Mouse (Mus musculus) heart, embryonic 12.5 days (tissue): Measurements from ENCODE around the gene Trdn. TPM values are rescaled to one million over a fixed set of nuclear protein-coding genes. Genes with fewer than 3 reads are reported as not detected.

Source experiments
- ATAC-seq: fragments of 200-750 bp; cut with Nextera tagmentation; 2 replicates; pipeline ENCODE4 v1.8.0; 2017; ENCODE audit warnings: moderate TSS enrichment, moderate library complexity; ENCODE audit not compliant: insufficient number of reproducible peaks, low FRiP score
- H3K27ac ChIP-seq: fragments of 300-500 bp; sonication (generic); 2 replicates; pipeline ENCODE4 v1.5.1; 2016; ENCODE audit warnings: mild to moderate bottlenecking, moderate library complexity; ENCODE audit not compliant: poor library complexity, severe bottlenecking
- H3K27me3 ChIP-seq: fragments of 300-500 bp; sonication (generic); replicated peaks from 2 replicates; pipeline ENCODE4 v1.6.1; 2016; ENCODE audit warnings: mild to moderate bottlenecking, moderate library complexity
- H3K36me3 ChIP-seq: fragments of 300-500 bp; sonication (generic); 2 replicates; pipeline ENCODE4 v1.6.1; 2016; ENCODE audit warnings: mild to moderate bottlenecking, moderate library complexity
- H3K4me1 ChIP-seq: fragments of 300-500 bp; sonication (generic); replicated peaks from 2 replicates; pipeline ENCODE4 v1.6.1; 2016; ENCODE audit warnings: mild to moderate bottlenecking
- H3K4me2 ChIP-seq: fragments of 300-500 bp; sonication (generic); 2 replicates; pipeline ENCODE4 v1.6.1; 2016; ENCODE audit warnings: mild to moderate bottlenecking, moderate library complexity
- H3K4me3 ChIP-seq: fragments of 300-500 bp; sonication (generic); 2 replicates; pipeline ENCODE4 v1.5.1; 2016; ENCODE audit warnings: mild to moderate bottlenecking
- H3K9ac ChIP-seq: fragments of 300-500 bp; sonication (generic); 2 replicates; pipeline ENCODE4 v1.6.1; 2016; ENCODE audit warnings: mild to moderate bottlenecking, moderate library complexity
- H3K9me3 ChIP-seq: fragments of 300-500 bp; sonication (generic); replicated peaks from 2 replicates; pipeline ENCODE4 v1.6.1; 2016; ENCODE audit warnings: mild to moderate bottlenecking, moderate library complexity
- whole genome bisulfite sequencing: fragments of 180-500 bp; shearing (Covaris S2); methylation state at CpG from one replicate; pipeline ENCODE4 v1.1.7; 2016; 5-methylcytosine and 5-hydroxymethylcytosine counted together
- polyA plus RNA-seq: library from polyadenylated mRNA; unstranded; fragments of >200 nt; fragmentation: Nextera tagmentation; extraction: Ambion mirVana; gene quantifications from 2 replicates; pipeline ENCODE4 v1.2.1, GENCODE M21; 2016

Gene Trdn
- 196 and 209 TPM in 2 replicates for polyA plus RNA-seq

DNA sequence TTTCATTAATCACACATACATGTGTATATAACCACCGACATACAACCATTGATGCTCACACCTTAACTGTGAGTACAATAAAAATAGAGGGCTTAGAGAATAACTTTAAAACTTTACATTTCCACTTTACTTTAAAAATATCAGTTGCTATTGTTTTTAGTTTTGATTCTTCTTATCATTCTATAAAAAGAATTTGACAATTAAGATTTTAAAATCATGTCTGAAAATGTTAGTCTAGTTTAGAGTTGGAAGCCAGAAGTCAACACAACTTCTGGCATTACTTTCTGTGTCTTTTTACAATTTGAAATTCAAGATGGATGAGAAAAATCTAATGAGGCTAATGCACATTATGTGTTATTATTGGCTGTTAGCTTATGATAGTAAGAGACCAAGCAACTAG lies at the start of gene Trdn:
Gene Trdn, plus strand, starts transcription at position 301 of the 400 bp plus-strand sequence.
- Histone ChIP-seq H3K36me3 (no peaks in the 10 kb centered on the region), H3K27me3 (no peaks in the 10 kb centered on the region), H3K4me2 (no peak within 1 kb of the TSS), H3K4me3 (no peak within 1 kb of the TSS), H3K9me3 (no peaks in the 10 kb centered on the region), H3K27ac (no peak within 1 kb of the TSS), H3K4me1 (no peaks in the 10 kb centered on the region), H3K9ac (no peak within 1 kb of the TSS)
- WGBS, result 79% methylated on average over 1 of the region's 1 CpGs
- no peak for ATAC-seq

DNA sequence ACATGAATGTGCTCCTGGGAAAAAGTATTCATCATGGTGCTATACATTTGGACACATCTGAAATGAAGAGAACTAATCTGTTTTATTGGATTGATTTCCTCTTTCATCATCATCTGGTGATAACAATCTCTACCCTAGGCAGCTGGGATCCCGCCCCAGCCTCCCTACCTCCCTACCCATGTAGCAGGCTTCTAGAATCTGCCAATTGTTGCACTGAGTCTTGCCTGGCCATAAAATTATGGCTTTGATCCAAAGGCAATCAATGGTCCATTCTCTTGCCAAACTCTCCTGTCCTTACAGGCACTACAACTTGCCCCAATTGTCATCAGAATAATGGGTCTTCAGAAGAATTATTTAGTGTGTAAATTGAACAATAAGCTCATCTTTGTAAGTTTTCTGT lies 19.6 kb upstream of the Trdn start:
- no peaks in the 10 kb centered on the region for H3K27me3 ChIP-seq
- no peak for ATAC-seq
- H3K27ac ChIP-seq, result no peak overlapping the region
- WGBS, result 89% methylated on average over 1 of the region's 1 CpGs
- no peak overlapping the region for H3K4me3 ChIP-seq
- H3K4me2 ChIP-seq, result no peak overlapping the region
- no peaks in the 10 kb centered on the region for H3K36me3 ChIP-seq
- no peaks in the 10 kb centered on the region for H3K4me1 ChIP-seq
- H3K9me3 ChIP-seq, result no peaks in the 10 kb centered on the region
- H3K9ac ChIP-seq, result no peak overlapping the region

DNA sequence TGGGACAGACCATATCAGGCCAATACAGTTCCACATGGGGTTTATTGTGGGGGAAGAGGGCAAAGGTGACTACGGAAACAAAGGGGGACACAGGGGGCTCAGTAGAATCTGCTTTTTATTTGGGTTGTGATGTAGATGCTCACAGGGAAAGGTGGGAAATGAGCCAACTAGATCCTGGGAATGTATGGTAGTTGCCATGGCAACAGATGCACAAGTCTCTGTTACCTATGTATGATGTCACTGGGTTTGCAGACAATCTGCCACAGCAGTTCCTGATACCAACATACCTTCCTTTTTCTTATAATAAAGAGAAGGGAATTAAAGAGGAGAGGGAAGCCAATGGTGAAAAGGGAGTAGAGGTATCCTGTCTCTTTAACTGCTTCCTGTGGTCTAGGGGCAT lies 14.8 kb upstream of the Trdn start:
- Histone ChIP-seq H3K9ac (no peak overlapping the region), H3K27ac (no peak overlapping the region), H3K4me2 (no peak overlapping the region), H3K4me1 (no peaks in the 10 kb centered on the region), H3K4me3 (no peak overlapping the region), H3K9me3 (no peaks in the 10 kb centered on the region), H3K27me3 (no peaks in the 10 kb centered on the region), H3K36me3 (no peaks in the 10 kb centered on the region)
- 87% methylated on average over 1 of the region's 1 CpGs for WGBS
- ATAC-seq, result no peak

DNA sequence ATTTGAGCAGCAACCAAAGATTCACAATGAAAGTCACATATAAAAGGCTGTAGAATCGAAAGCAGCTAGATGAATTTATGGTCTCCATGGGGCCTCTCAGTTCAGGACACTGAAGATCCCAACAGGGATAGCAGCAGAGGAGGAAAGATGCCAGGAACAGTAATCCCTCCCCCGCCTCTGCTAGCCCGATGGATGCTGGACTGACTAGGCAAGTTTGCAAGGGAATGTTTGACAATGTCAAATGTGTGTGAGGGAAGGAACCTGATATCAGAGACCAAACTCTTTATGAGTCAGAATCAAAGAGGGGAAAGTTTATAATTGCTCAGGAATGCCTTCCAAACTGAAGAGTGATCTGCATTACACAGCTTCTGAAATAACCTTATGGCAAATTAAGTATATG lies 7.2 kb upstream of the Trdn start:
- no peak overlapping the region for H3K4me2 ChIP-seq
- no peak overlapping the region for H3K4me3 ChIP-seq
- no peaks in the 10 kb centered on the region for H3K36me3 ChIP-seq
- 70% methylated on average over 3 of the region's 3 CpGs for WGBS
- H3K9me3 ChIP-seq, result no peaks in the 10 kb centered on the region
- H3K4me1 ChIP-seq, result no peaks in the 10 kb centered on the region
- no peak overlapping the region for H3K9ac ChIP-seq
- ATAC-seq, result no peak
- H3K27me3 ChIP-seq, result no peaks in the 10 kb centered on the region
- no peak overlapping the region for H3K27ac ChIP-seq

DNA sequence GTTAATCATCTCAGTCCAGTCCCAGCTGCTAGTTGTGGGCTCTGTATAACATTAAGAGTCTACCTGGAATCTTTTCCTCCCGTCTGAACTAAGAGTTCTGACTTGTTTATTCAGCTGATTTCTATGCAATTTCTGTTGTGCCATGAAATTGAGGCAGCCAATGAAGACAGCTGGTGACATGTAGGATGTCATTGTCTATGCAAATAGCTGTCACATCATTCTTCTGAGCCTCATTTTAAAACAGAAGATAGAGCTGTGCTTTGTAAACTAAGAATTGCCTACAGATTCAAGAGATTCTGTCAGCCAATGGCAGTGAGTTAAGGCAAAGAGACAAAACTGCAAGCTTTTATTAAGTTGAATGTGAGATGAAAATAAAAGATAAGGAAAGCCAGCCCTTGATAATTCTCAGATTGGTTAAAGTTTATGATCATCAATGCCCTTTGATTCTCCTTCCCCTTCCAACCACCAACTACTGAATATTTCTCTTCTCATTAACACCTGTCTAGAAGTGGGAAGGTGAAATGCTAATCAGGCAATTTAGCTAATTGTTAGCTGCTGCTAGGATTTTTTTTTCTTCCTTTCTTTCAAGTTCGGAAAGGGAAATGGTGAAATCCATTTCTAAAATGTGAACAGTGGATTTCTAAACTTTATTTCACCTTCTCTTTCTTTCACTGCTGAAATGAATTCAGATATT lies 1.9 kb downstream of the Trdn start:
- no peak overlapping the region for H3K9ac ChIP-seq
- 72% methylated on average over 2 of the region's 2 CpGs for WGBS
- no peaks in the 10 kb centered on the region for H3K4me1 ChIP-seq
- no peaks in the 10 kb centered on the region for H3K27me3 ChIP-seq
- H3K36me3 ChIP-seq, result no peaks in the 10 kb centered on the region
- peak overlapping the region; percentile 10; the same call in 1 of the 2 replicates for H3K4me2 ChIP-seq
- ATAC-seq, result no peak
- H3K9me3 ChIP-seq, result no peaks in the 10 kb centered on the region
- no peak overlapping the region for H3K4me3 ChIP-seq
- H3K27ac ChIP-seq, result peak overlapping the region; percentile 27; the same call in 1 of the 2 replicates

DNA sequence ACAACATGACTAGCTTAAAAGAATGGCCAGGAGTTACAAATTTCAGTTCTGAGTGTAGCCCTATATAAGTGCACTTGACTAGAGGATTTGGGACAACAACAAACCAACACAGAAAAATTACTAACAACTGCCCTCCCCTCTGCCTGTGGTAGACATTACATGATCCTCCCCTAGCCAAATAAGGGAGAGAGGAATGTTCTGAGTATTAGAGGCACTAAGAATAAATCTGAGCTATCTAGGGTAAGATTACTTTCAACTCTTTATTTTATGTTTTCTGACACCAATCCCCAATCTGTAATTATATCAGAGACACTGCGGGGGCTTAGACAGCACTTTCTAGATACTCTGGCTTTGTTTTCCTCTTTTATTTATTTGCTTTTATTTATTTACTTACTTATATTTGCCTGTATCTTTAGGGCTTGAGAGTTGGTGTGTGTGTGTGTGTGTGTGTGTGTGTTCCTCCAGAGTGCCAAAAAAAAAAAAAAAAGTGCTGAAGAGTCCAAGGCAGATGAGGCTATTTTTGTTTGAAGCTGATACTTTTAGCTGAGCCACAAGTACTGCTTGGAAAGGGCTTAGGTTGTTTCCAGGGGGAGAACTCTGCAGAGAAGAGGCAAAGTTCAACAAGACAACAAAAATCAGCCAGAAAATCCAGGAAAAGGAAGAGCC lies 2.7 kb downstream of the Trdn start:
- Histone ChIP-seq H3K4me1 (no peaks in the 10 kb centered on the region), H3K4me2 (peak overlapping the region; percentile 46), H3K9me3 (no peaks in the 10 kb centered on the region), H3K9ac (peak overlapping the region; percentile 60), H3K27me3 (no peaks in the 10 kb centered on the region), H3K27ac (peak overlapping the region; percentile 93), H3K4me3 (peak overlapping the region; percentile 45), H3K36me3 (no peaks in the 10 kb centered on the region)
- peak; percentile 55; the same call in 1 of the 2 replicates for ATAC-seq
- 51% methylated on average over 1 of the region's 1 CpGs for WGBS

DNA sequence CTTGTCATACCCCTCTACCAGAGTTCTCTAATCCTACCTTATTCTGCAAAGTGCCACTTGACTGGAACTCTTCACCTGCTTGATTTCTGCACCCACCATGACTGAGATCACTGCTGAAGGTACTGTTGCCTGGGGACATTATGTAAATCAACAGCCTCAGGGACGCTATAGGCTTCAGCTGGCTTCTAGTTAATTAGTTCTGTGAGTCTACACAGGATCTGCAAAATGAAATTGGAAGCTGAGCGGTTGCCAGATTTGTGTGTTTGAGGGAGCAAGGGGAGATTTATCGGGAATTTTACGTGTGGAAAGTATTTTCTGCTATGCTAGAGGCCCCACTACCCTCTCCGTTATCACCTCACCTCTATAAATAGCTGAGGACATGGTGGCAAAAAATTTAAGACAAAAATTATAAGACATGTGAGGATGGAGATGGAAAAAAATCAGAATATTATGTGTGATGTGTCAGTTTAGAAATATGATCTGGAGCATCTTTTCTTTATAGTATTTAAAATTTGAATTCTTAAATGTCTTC lies 3.3 kb downstream of the Trdn start:
- Histone ChIP-seq H3K4me3 (peak overlapping the region; percentile 45), H3K4me1 (0 out of 2 replicates have a peak, but pooled peaks cover 5% of the 10 kb centered on the region), H3K4me2 (peak overlapping the region; percentile 46), H3K36me3 (no peaks in the 10 kb centered on the region), H3K9me3 (no peaks in the 10 kb centered on the region), H3K27me3 (no peaks in the 10 kb centered on the region), H3K27ac (peak overlapping the region; percentile 93), H3K9ac (peak overlapping the region; percentile 60)
- ATAC-seq, result peak; percentile 57; the same call in 1 of the 2 replicates
- 38% methylated on average over 5 of the region's 5 CpGs for WGBS

DNA sequence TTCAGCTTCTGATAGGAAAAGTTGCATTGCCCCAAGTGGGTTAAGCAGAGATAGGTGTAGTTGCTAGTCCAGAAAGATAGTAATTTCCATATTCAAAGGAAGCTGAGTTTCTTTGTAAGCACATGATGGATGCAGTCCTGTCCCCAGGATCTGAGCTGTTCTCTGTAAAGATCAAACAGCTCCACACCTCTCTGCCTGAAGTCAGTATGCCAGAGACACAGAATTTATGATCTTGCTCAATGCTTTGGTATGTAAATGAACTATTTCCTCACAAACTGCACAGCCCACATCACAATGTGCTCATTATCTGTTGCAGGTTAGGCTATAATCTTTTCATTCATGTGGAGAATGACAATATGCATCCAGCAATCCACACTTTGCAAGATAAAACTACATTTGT lies 8.0 kb downstream of the Trdn start:
- H3K4me1 ChIP-seq, result peaks cover 14% of the 10 kb centered on the region
- no peak overlapping the region for H3K4me3 ChIP-seq
- H3K27ac ChIP-seq, result no peak overlapping the region
- no peak for ATAC-seq
- H3K9me3 ChIP-seq, result no peaks in the 10 kb centered on the region
- no peaks in the 10 kb centered on the region for H3K36me3 ChIP-seq
- no peak overlapping the region for H3K9ac ChIP-seq
- H3K27me3 ChIP-seq, result no peaks in the 10 kb centered on the region
- no peak overlapping the region for H3K4me2 ChIP-seq

DNA sequence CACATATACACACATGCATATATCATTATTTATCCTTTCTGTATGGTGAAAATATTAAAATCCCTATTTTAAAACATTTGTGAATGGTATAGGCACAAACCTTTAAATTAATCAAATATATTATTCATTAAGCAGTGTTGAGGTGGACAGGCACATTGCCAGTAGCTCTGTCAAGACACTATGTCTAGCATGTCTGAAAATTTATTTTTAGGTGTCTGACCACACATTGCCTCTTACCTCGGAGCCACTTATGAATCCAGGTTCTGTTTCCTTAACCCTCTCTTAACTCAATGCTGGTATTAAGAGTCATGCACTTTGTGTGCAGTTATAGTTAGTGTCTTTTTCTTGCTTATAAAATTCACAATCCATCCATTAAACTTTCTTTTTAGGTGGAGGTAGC lies 12.0 kb downstream of the Trdn start:
- H3K9me3 ChIP-seq, result no peaks in the 10 kb centered on the region
- peaks cover 16% of the 10 kb centered on the region for H3K4me1 ChIP-seq
- no peak for ATAC-seq
- no peaks in the 10 kb centered on the region for H3K27me3 ChIP-seq
- WGBS, result 23% methylated on average over 1 of the region's 1 CpGs
- no peak overlapping the region for H3K9ac ChIP-seq
- H3K4me2 ChIP-seq, result no peak overlapping the region
- no peak overlapping the region for H3K4me3 ChIP-seq
- H3K27ac ChIP-seq, result no peak overlapping the region
- no peaks in the 10 kb centered on the region for H3K36me3 ChIP-seq

DNA sequence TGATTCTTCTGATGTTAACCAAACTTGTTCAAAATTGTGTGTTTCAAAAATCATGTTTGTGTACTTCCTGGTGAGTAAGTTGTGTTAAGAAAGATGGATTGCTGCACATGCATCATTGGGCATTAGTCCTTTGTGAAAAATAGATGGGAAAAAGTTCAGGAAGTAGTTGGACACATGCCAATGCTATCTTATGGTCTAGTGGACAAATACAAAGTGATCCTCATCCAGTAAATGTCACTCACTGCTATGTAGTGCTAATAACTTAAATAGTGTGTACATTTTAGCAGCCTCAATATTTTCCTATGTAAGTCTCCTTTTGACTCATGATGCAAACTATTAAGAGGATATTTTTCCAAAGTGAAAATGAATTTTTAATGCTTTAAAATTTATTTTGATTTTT lies 27.6 kb downstream of the Trdn start:
- H3K9ac ChIP-seq, result no peak overlapping the region
- ATAC-seq, result no peak
- H3K4me2 ChIP-seq, result no peak overlapping the region
- H3K36me3 ChIP-seq, result no peaks in the 10 kb centered on the region
- H3K27ac ChIP-seq, result no peak overlapping the region
- no peaks in the 10 kb centered on the region for H3K4me1 ChIP-seq
- H3K9me3 ChIP-seq, result no peaks in the 10 kb centered on the region
- H3K27me3 ChIP-seq, result no peaks in the 10 kb centered on the region
- H3K4me3 ChIP-seq, result no peak overlapping the region

DNA sequence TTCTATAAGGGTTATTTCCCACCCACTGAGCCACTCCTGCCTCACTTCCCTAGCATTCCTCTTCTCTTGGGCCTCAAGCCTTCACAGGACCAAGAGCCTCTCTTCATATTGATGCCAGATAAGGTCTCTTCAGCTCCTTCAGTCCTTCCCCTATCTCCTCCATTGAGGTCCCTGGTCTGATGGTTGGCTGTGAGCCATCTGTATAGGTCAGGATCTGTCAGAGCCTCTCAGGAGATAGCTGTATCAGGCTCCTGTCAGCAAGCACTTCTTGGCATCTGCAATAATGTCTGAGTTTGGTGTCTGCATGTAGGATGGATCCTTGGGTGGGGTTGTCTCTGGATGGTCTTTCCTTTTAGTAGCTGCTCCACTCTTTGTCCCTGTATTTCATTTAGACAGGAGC lies 42.7 kb downstream of the Trdn start:
- H3K4me1 ChIP-seq, result peaks cover 5% of the 10 kb centered on the region
- H3K27me3 ChIP-seq, result no peaks in the 10 kb centered on the region
- H3K4me3 ChIP-seq, result no peak overlapping the region
- H3K27ac ChIP-seq, result peak overlapping the region; percentile 38; the same call in 1 of the 2 replicates
- H3K36me3 ChIP-seq, result no peaks in the 10 kb centered on the region
- no peak overlapping the region for H3K9ac ChIP-seq
- 0 out of 2 replicates have a peak overlapping the region, but pooled peaks have one; percentile 13 for H3K4me2 ChIP-seq
- peak; percentile 73; the same call in 1 of the 2 replicates for ATAC-seq
- H3K9me3 ChIP-seq, result no peaks in the 10 kb centered on the region
